Mouse (Mus musculus) gonadal fat pad, adult 2 months (tissue): ENCODE data around the gene Prrg2. TPM values are rescaled to one million over a fixed set of nuclear protein-coding genes. Genes with fewer than 3 reads are reported as not detected.
"Not testable (repeated sequence)": the region's sequence is repeated elsewhere in the genome, so short reads cannot be mapped to it uniquely, and the experiment has no call there.

Experiments
- DNase-seq: peaks from one replicate; pipeline ENCODE4 v3.0.0-alpha.2; 2012; ENCODE audit warnings: low read depth
- polyA plus RNA-seq: library from polyadenylated mRNA; depleted of rRNA; stranded (reverse); fragments of >200 nt; gene quantifications from 2 replicates; pipeline ENCODE4 v1.2.3, GENCODE M21; 2012

The Prrg2 gene
- polyA plus RNA-seq, 1 experiment: 55.7 TPM

GRCm38 (mm10) chr7:45035631-45036030, 26.8 kb downstream of the Prrg2 start:
- DNase-seq: no peak

- no peak for DNase-seq
Measured at GRCm38 (mm10) chr7:45033722-45034359, 28.6 kb downstream of the Prrg2 start.

DNA sequence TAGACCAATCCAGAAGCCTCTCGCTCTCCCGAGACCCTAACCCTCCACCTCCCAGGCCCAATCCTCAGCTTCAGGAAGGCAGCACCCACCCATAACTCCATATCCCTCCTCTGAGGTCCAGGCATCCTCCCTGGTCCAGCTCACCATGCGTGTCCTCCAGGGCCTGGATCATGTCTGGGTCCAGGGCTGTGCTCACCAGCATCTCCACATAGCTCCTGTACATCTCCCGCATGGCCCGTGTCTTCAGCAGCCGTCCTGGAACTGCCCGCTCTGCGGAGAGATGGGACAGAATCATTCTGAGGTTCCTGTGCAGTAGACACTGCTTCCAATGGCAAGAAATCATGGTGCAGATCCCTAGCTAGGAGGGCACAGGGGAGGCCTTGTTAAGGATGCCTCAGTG, 31.6 kb downstream of the Prrg2 start:
- DNase-seq: no peak

DNA sequence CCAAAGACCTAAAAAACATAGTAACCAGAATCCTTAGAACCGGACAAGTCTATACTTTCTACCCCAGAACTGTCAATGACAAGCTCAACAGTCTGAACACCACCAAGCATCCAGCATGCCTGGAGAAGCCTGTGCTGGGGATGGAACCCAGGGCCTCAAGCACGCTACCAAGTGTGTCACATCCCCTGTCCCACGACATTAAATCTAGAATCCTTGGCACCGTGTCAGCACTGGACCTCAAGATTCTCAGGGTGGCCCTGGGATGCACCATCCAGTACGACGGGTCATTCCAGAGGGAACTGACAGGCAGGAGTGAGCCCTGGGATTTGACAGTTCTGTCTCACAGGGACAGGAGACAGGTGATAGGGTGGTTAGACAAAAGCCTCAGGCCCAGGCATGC, 32.5 kb downstream of the Prrg2 start:
- DNase-seq: no peak

- DNase-seq: no peak
Measured at GRCm38 (mm10) chr7:45028351-45028750, 34.1 kb downstream of the Prrg2 start.

- DNase-seq: no peak
Measured at GRCm38 (mm10) chr7:45027761-45028160, 34.7 kb downstream of the Prrg2 start.

GRCm38 (mm10) chr7:45026256-45026655, 36.2 kb downstream of the Prrg2 start:
- DNase-seq: no peak

- DNase-seq: peak; percentile 87
Measured at GRCm38 (mm10) chr7:45025601-45026220, 36.8 kb downstream of the Prrg2 start.

DNA sequence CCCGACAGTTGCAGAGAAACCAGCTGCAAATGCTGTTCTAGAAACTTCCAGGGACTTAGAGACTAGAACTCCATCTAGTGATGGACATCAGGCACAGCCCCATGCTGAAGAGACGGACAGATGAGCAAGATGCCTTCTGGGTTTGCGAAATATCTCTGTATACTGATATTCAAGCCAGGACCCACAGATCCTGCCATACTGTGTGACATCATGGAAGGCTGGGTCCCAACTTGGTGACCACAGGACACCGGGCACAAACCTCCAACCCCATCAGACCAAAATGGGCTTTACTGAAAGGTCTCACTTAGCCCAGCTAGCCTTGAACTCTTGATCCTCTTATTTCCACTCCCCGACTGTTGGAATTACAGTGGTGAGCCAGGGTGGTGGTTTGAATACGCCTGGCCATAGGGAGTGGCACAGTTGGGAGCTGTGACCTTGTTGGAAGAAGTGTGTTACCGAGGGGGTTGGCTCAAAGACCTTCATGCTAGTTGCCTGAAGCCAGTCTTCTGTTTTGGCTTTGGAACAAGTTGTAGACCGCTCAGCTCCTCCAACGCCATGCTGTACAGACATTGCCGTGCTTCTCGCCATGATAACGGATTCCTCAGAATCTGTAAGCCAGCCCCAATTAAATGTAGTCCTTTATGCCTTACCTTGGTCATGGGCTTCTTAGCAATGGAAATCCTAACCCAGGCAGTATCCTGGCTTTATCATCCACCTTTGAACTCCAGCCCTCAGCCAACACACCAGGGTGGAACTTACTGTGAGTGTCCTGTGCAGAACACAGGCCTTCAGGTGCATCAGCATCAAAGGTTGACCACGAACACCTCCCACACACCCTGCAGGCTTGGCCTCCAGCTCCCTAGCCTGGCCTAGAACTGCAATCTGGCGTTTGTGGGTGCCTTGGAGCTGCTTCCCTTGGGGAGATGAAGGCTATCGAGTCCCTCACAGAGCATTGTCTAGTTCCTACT, 37.9 kb downstream of the Prrg2 start:
- DNase-seq: no peak

GRCm38 (mm10) chr7:45023711-45024110, 38.8 kb downstream of the Prrg2 start:
- not testable (repeated sequence) for DNase-seq

DNA sequence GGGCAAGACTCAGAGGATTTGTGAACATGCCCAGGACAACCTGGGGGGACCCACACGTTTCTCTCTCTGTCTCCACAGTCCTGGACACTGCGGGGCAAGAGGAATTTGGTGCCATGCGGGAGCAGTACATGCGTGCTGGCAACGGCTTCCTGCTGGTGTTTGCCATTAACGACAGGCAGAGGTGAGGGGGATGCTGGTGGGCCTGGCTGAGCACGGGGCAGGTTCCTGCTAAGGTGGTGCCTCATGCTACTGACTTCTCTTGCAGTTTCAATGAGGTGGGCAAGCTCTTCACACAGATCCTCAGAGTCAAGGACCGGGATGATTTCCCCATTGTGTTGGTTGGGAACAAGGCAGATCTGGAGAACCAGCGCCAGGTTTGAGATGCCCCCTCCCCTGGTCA, 42.3 kb downstream of the Prrg2 start:
- DNase-seq: no peak

GRCm38 (mm10) chr7:45019031-45019571, 43.4 kb downstream of the Prrg2 start:
- DNase-seq: no peak

GRCm38 (mm10) chr7:45017242-45018061, 45.0 kb downstream of the Prrg2 start, which contains the start of gene Rras:
Gene Rras (plus strand): TSS chr7:45017961.
- DNase-seq: peak; percentile 98

DNA sequence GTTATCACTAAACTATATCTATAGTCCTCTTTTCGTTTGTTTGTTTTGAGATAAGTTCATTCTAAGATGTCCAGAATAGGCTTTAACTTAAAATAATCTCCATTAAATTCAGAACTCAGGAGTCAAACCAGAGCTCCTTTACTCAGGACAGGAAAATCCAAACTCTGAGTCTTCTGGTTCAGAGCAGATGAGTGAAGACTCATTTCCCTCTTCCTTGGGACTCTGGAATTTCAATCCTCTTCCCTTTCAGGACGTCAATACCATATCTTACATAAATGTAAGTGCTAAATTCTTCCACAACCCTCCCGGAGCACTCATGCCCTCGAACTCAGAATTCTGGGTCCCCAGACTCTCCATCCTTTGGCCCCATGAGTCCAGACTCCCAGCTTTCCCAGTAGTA, 45.7 kb downstream of the Prrg2 start:
- no peak for DNase-seq

DNA sequence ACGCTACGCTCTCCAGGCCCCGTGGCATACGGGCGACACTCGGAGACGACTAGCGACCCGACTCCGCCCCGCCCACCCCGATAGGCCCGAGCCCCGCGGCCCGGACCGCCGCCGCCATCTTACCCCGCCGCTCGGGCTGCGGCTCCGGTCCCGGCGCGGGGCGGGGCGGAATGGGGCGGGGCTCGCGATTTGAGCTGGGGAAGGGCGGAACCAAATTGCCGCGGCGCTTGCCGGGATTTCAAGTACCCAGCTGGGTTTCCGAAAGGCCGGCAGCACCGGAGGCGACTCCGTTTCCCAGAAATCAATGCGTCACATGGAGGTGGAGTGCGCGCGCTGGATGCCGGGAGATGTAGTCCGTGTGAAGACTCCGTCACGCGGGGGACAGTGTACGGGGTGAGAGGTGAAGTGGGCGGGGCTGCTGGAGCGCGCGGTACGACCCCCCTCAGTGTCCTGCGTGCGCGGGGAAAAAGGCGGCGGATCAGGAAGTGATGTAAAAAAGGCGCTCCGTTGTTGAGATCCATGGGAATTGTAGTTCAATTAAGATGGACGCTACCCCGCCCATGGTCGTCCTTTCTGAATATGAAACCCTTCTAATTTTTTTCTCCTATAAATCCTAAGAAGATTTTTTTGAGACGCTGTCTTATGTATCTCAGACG, 46.4 kb downstream of the Prrg2 start, which contains the start of gene Scaf1:
Gene Scaf1, minus strand, starts transcription at position 407 of the 656 bp plus-strand sequence.
- DNase-seq: peak; percentile 93

DNA sequence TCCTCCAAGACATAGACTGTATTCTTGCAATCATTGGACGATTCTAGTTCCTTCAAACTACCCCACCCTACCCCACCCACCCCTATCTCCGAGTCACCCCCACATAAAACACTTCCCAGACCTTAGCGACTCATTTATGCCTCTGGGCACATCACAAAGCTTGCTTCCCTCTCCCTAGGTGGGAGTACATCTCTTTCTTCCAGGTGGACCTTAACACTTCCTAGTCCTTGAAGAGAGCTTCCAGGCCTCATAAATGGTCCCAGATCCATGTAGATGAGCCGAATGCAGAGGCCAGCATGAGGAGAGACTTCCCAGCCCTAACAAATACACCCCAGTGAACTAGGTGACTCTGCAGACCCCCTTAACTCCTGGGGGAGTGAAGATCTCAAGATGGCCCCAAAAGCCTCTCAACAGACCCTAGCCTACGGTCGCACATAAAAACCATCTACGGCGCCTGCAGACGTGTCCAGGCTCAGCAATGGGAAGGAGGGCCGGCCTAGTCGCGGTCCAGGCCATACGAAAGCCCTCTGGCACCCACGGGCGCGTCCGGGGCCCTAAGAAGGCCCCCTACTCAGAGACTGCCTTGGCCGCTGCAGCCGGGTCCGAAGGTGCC, 47.0 kb downstream of the Prrg2 start:
- no peak for DNase-seq

- no peak for DNase-seq
Measured at GRCm38 (mm10) chr7:45014096-45014451, 48.4 kb downstream of the Prrg2 start.

DNA sequence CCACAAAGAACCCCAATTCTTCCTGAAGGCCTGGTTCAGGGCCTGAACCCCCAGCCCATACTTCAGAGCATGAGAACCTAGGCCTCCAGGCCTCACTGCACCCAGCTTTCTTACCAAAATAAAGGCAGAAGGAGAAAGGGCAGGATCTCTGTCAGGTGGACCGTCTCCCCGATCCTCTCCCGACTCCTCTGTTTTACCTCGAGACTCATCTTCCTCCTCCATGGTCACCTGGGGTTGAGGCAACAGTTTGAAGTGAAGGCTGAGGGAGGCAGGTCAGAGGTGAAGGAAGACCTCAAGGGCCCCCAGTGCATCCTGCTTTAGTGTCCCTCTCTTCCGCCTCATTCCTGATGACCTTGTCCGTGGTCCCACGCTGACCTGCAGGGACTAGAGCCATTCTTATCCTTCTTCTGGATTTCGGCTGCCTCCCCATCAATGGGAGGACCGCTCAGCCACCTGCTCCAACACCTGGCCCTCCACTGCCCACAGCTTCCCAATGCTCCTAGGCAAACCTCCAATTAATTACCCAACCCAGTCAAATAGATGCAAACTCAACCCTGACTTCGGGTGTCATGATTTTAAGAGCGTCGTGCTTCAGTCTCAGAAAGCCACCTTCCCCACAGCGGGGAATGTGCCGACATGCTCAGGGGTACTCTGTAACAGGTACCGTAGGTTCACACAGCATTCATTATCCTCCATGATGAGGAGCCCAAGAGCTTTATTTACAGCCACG, 48.9 kb downstream of the Prrg2 start:
- no peak for DNase-seq

GRCm38 (mm10) chr7:45012824-45013223, 49.7 kb downstream of the Prrg2 start:
- DNase-seq: no peak

- no peak for DNase-seq
Measured at GRCm38 (mm10) chr7:45012011-45012410, 50.5 kb downstream of the Prrg2 start.
